13 mouse cellular contexts compared by ENCODE assay signal in genomic region chr12:33480975-33481374, GRCm38 (mm10). TPM values are rescaled to one million over a fixed set of nuclear protein-coding genes. Genes with fewer than 3 reads are reported as not detected.
DNase-seq lines count a peak whose midpoint lies in the region; ATAC-seq and TF ChIP-seq lines count a peak whose summit lies in the region.
"Had no signal": no experiment of that assay in that cellular context is flagged by ENCODE, and none has a peak within 500 bp of the region (broad histone marks: within the 10 kb centered on the region; RNA-seq: fewer than 3 reads in every experiment).

No protein-coding gene starts in this region.

- WGBS in limb, embryonic 14.5 days, result 17% methylated on average over 5 of the region's 5 CpGs
- WGBS in limb, embryonic 10.5 days, result 32% methylated on average over 5 of the region's 5 CpGs
- 25% methylated on average over 5 of the region's 5 CpGs for WGBS in midbrain, embryonic 14.5 days

- H3K4me2 ChIP-seq in limb, embryonic 14.5 days (replicated peaks; ENCODE audit: low read depth, low read length, severe bottlenecking), result no peak overlapping the region
- no peak overlapping the region for H3K4me2 ChIP-seq in midbrain, embryonic 14.5 days (ENCODE audit: low read length)
- H3K4me2 ChIP-seq: embryonic facial prominence, embryonic 15.5 days; heart, embryonic 12.5 days; liver, embryonic 15.5 days; neural tube, embryonic 13.5 days had no signal

- no peaks in the 10 kb centered on the region for H3K4me1 ChIP-seq in limb, embryonic 14.5 days (ENCODE audit: control insufficient read depth, insufficient read depth, low read length)
- H3K4me1 ChIP-seq in limb, embryonic 10.5 days, result no peaks in the 10 kb centered on the region
- H3K4me1 ChIP-seq in cortical plate, adult 2 months (ENCODE audit: control insufficient read depth, insufficient read depth, low read length), result no peaks in the 10 kb centered on the region
- H3K4me1 ChIP-seq in midbrain, embryonic 14.5 days (ENCODE audit: control insufficient read depth, insufficient read depth, low read length), result no peaks in the 10 kb centered on the region
- H3K4me1 ChIP-seq: embryonic facial prominence, embryonic 15.5 days; heart, embryonic 12.5 days; liver, embryonic 15.5 days; neural tube, embryonic 13.5 days had no signal

- H3K9ac ChIP-seq in limb, embryonic 14.5 days (ENCODE audit: low read depth, low read length, severe bottlenecking), result no peak overlapping the region
- no peak overlapping the region for H3K9ac ChIP-seq in midbrain, embryonic 14.5 days (replicated peaks; ENCODE audit: low read length)
- H3K9ac ChIP-seq: embryonic facial prominence, embryonic 15.5 days; heart, embryonic 12.5 days; liver, embryonic 15.5 days; neural tube, embryonic 13.5 days had no signal

- H3K27me3 ChIP-seq in limb, embryonic 14.5 days (ENCODE audit: control insufficient read depth, insufficient read depth, low read length), result no peaks in the 10 kb centered on the region
- no peaks in the 10 kb centered on the region for H3K27me3 ChIP-seq in limb, embryonic 10.5 days (ENCODE audit: low read depth, poor library complexity, severe bottlenecking)
- no peaks in the 10 kb centered on the region for H3K27me3 ChIP-seq in midbrain, embryonic 14.5 days (ENCODE audit: control insufficient read depth, insufficient read depth, low read length)
- H3K27me3 ChIP-seq: embryonic facial prominence, embryonic 15.5 days; heart, embryonic 12.5 days; liver, embryonic 15.5 days; neural tube, embryonic 13.5 days had no signal

- no peaks in the 10 kb centered on the region for H3K9me3 ChIP-seq in limb, embryonic 14.5 days (ENCODE audit: control insufficient read depth, low read length)
- H3K9me3 ChIP-seq in limb, embryonic 10.5 days (replicated peaks), result no peaks in the 10 kb centered on the region
- no peaks in the 10 kb centered on the region for H3K9me3 ChIP-seq in midbrain, embryonic 14.5 days (ENCODE audit: control insufficient read depth, low read length)
- H3K9me3 ChIP-seq: embryonic facial prominence, embryonic 15.5 days; heart, embryonic 12.5 days; liver, embryonic 15.5 days; neural tube, embryonic 13.5 days had no signal

- TF ChIP-seq POLR2A in limb, embryonic 14.5 days (IDR thresholded peaks at IDR 0.05; ENCODE audit: borderline replicate concordance, extremely low read depth, insufficient read depth, insufficient read length), result no peak
- no peak for TF ChIP-seq POLR2A in cortical plate, adult 2 months (IDR thresholded peaks at IDR 0.05; ENCODE audit: extremely low read depth, insufficient read depth, low read length)

- H3K4me3 ChIP-seq in limb, embryonic 14.5 days (replicated peaks; ENCODE audit: low read length), result no peak overlapping the region
- no peak overlapping the region for H3K4me3 ChIP-seq in limb, embryonic 10.5 days
- no peak overlapping the region for H3K4me3 ChIP-seq in cortical plate, adult 2 months (ENCODE audit: insufficient read depth, low read length)
- no peak overlapping the region for H3K4me3 ChIP-seq in midbrain, embryonic 14.5 days (replicated peaks; ENCODE audit: low read depth, low read length)
- H3K4me3 ChIP-seq: embryonic facial prominence, embryonic 15.5 days; heart, embryonic 12.5 days; liver, embryonic 15.5 days; neural tube, embryonic 13.5 days had no signal

- H3K36me3 ChIP-seq in limb, embryonic 14.5 days (ENCODE audit: control insufficient read depth, insufficient read depth, low read length), result no peaks in the 10 kb centered on the region
- H3K36me3 ChIP-seq in limb, embryonic 10.5 days, result no peaks in the 10 kb centered on the region
- no peaks in the 10 kb centered on the region for H3K36me3 ChIP-seq in midbrain, embryonic 14.5 days (ENCODE audit: control insufficient read depth, insufficient read depth, low read length)
- H3K36me3 ChIP-seq: embryonic facial prominence, embryonic 15.5 days; heart, embryonic 12.5 days; liver, embryonic 15.5 days; neural tube, embryonic 13.5 days had no signal

- ATAC-seq in CD4-positive, CD25-positive, alpha-beta regulatory T cell, adult 4 months, result no peak
- no peak for ATAC-seq in limb, embryonic 14.5 days (ENCODE audit: low FRiP score, low read depth)
- no peak for ATAC-seq in midbrain, embryonic 14.5 days (ENCODE audit: low FRiP score, low TSS enrichment)

- DNase-seq in CD4-positive, CD25-positive, alpha-beta regulatory T cell, adult 2 months (ENCODE audit: low read depth, low spot score), result peak; percentile 7
- DNase-seq in limb, embryonic 14.5 days (ENCODE audit: low spot score), result peak; percentile 37
- no peak for DNase-seq in limb, embryonic 10.5 days (ENCODE audit: low spot score)
- peak; percentile 80 for DNase-seq in midbrain, embryonic 14.5 days
- no peak for DNase-seq in layer of hippocampus, postnatal 25 days (ENCODE audit: extremely low spot score in 1 of 2, low spot score in 1 of 2)
- DNase-seq in heart, adult 9 months (ENCODE audit: low spot score in 2 of 2), result no peak
- DNase-seq: adrenal gland, postnatal 36 days had no signal

- no peak overlapping the region for H3K27ac ChIP-seq in limb, embryonic 14.5 days (replicated peaks; ENCODE audit: low read depth, low read length)
- no peak overlapping the region for H3K27ac ChIP-seq in limb, embryonic 10.5 days
- no peak overlapping the region for H3K27ac ChIP-seq in cortical plate, adult 2 months (ENCODE audit: insufficient read depth, low read length)
- no peak overlapping the region for H3K27ac ChIP-seq in midbrain, embryonic 14.5 days (replicated peaks; ENCODE audit: low read depth, low read length)
- H3K27ac ChIP-seq: embryonic facial prominence, embryonic 15.5 days; liver, embryonic 15.5 days; neural tube, embryonic 13.5 days had no signal

- 0 out of 2 replicates have a peak, but pooled peaks have one; percentile 6 for TF ChIP-seq CTCF in cortical plate, adult 2 months (IDR thresholded peaks at IDR 0.05; ENCODE audit: extremely low read depth, insufficient read depth, low read length)

RNA-seq across cellular contexts. Expression of gene Twistnb, which starts 51.5 kb away (rescaled TPM):
- 10 to 100 TPM; 20.9 to 40.3 TPM for polyA plus RNA-seq in CD4-positive, CD25-positive, alpha-beta regulatory T cell, adult 4 months (2017; shearing (Covaris generic))
- 8.7 and 9.2 TPM in 2 replicates for polyA plus RNA-seq in limb, embryonic 14.5 days (2012; rRNA removed)
- 56.1 and 66.8 TPM in 2 replicates for polyA plus RNA-seq in limb, embryonic 14.5 days (2014; fragmentation: Nextera tagmentation; extraction: Ambion mirVana)
- polyA plus RNA-seq in limb, embryonic 10.5 days (2016; fragmentation: Nextera tagmentation; extraction: Ambion mirVana), result 79.1 and 84.9 TPM in 2 replicates
- 5.6 and 5.9 TPM in 2 replicates for polyA plus RNA-seq in cortical plate, adult 2 months (2012; rRNA removed)
- polyA plus RNA-seq in midbrain, embryonic 14.5 days (2014; fragmentation: Nextera tagmentation; extraction: Ambion mirVana), result 61.8 and 67.4 TPM in 2 replicates
- 10 to 100 TPM; 13.5 to 14.8 TPM for total RNA-seq in layer of hippocampus, postnatal 25 days (2021)

Comparison
In these comparisons a context has a peak if more than half of its experiments do, and no peak if none do; other contexts are left out.
1. DNase-seq: peak in CD4-positive, CD25-positive, alpha-beta regulatory T cell, adult 2 months (single experiment), limb, embryonic 14.5 days (single experiment) and midbrain, embryonic 14.5 days (single experiment); none in limb, embryonic 10.5 days (single experiment), layer of hippocampus, postnatal 25 days (0 of 2) and heart, adult 9 months (0 of 2).